Mouse (Mus musculus) embryonic facial prominence, embryonic 13.5 days (tissue): Measurements from ENCODE around the gene Vmn1r85. TPM values are rescaled to one million over a fixed set of nuclear protein-coding genes. Genes with fewer than 3 reads are reported as not detected.
A peak's percentile ranks its signal among the peaks of the same experiment; 100 is the strongest.

Experiments
- ATAC-seq: fragments of 200-750 bp; cut with Nextera tagmentation; 2 replicates; pipeline ENCODE4 v1.8.0; 2017; ENCODE audit warnings: low read depth; ENCODE audit not compliant: insufficient number of reproducible peaks, insufficient read depth, low FRiP score, low TSS enrichment
- H3K27ac ChIP-seq: fragments of 300-500 bp; sonication (generic); 2 replicates; pipeline ENCODE4 v1.5.1; 2015; ENCODE audit warnings: moderate library complexity, mild to moderate bottlenecking, inconsistent platforms
- H3K27me3 ChIP-seq: fragments of 300-500 bp; sonication (generic); 2 replicates; pipeline ENCODE4 v1.6.1; 2015; ENCODE audit warnings: mild to moderate bottlenecking, inconsistent platforms
- H3K36me3 ChIP-seq: fragments of 300-500 bp; sonication (generic); 2 replicates; pipeline ENCODE4 v1.6.1; 2015; ENCODE audit warnings: mild to moderate bottlenecking, inconsistent platforms
- H3K4me1 ChIP-seq: fragments of 300-500 bp; sonication (generic); 2 replicates; pipeline ENCODE4 v1.6.1; 2015; ENCODE audit warnings: inconsistent platforms
- H3K4me2 ChIP-seq: fragments of 300-500 bp; sonication (generic); 2 replicates; pipeline ENCODE4 v1.6.1; 2015; ENCODE audit warnings: moderate library complexity, mild to moderate bottlenecking, inconsistent platforms
- H3K4me3 ChIP-seq: fragments of 300-500 bp; sonication (generic); 2 replicates; pipeline ENCODE4 v1.5.1; 2015; ENCODE audit warnings: mild to moderate bottlenecking, inconsistent platforms
- H3K9ac ChIP-seq: fragments of 300-500 bp; sonication (generic); 2 replicates; pipeline ENCODE4 v1.6.1; 2015; ENCODE audit warnings: mild to moderate bottlenecking, inconsistent platforms
- H3K9me3 ChIP-seq: fragments of 300-500 bp; sonication (generic); 2 replicates; pipeline ENCODE4 v1.6.1; 2016; ENCODE audit warnings: inconsistent platforms
- WGBS: fragments of 180-500 bp; shearing (Covaris S2); methylation state at CpG from one replicate; pipeline ENCODE4 v1.1.7; 2015; ENCODE audit warnings: mixed read lengths; 5-methylcytosine and 5-hydroxymethylcytosine counted together
- polyA plus RNA-seq: library from polyadenylated mRNA; unstranded; fragments of >200 nt; fragmentation: Nextera tagmentation; extraction: Ambion mirVana; gene quantifications from 2 replicates; pipeline ENCODE4 v1.2.1, GENCODE M21; 2015

The Vmn1r85 gene
- polyA plus RNA-seq, 1 experiment from 2014 or later, result not detected

DNA sequence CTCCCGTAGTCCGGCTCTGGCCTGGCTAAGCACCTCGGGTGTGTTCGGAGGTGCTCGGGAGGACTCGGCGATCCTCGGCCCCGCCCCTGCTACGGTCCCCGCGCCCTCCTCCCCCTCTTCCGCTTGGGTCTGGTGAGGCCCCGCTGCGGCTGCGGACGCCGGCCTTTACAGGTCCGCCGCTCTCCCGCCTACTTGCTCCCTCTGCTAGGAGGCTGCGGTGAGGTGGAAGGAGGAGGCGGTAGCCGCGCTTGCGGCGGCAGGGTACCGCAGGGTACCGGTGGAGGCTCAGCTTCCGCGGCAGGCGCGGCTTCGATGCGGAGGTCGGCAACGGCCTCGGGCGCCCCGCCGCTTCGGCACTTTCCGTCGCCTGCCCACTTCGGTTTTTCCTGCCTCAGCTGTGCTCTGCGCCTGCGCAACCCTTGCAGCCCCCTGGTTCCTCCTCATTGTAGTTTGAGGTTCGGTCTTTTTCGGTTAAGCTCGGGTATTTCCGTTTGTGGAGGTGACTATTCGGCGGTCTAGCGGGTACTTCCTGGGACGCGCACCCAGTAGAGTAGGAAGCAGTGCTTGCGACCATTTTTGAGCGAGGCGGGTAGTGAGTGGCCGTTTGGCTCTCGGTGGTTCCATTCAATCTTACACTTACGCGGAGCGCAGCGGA is 56.9 kb downstream of the Vmn1r85 start, which contains the start of gene Ube2m:
Gene Ube2m (minus strand): TSS at position 375 of the 655 bp plus-strand sequence.
- Histone ChIP-seq H3K4me2 (peak within 1 kb of the TSS; percentile 88), H3K36me3 (peaks cover 23% of the 10 kb centered on the region), H3K27me3 (peaks cover 24% of the 10 kb centered on the region), H3K9me3 (no peaks in the 10 kb centered on the region), H3K4me1 (peaks cover 40% of the 10 kb centered on the region), H3K9ac (peak within 1 kb of the TSS; percentile 99), H3K4me3 (peak within 1 kb of the TSS; percentile 77), H3K27ac (peak within 1 kb of the TSS; percentile 100)
- 0% methylated on average over 54 of the region's 65 CpGs for WGBS
- ATAC-seq, result peak; percentile 91

DNA sequence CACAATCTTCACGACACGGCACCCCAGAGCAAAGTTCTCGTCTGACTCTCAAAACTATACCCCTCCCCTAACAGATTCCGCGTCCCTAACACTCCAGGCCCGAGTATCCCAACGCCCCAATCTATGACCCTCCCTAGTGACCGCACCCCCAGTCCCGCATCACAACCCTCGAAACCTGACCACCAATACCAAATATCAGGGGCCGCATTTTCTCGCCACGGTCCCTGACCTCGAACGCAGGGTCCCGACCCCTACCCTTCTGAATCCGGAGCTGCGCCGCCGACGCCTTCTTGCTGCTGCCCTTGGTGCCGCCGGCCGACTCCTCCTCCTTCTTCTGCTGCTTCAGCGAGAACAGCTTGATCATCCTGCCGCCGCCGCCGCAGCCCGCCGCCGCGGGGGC is 57.6 kb downstream of the Vmn1r85 start:
- peaks cover 18% of the 10 kb centered on the region for H3K27me3 ChIP-seq
- ATAC-seq, result no peak
- peaks cover 30% of the 10 kb centered on the region for H3K36me3 ChIP-seq
- peaks cover 46% of the 10 kb centered on the region for H3K4me1 ChIP-seq
- no peaks in the 10 kb centered on the region for H3K9me3 ChIP-seq
- H3K27ac ChIP-seq, result peak overlapping the region; percentile 100
- H3K4me2 ChIP-seq, result peak overlapping the region; percentile 88
- WGBS, result under 1% methylated on average over 32 of the region's 33 CpGs
- H3K4me3 ChIP-seq, result peak overlapping the region; percentile 77
- peak overlapping the region; percentile 99 for H3K9ac ChIP-seq

DNA sequence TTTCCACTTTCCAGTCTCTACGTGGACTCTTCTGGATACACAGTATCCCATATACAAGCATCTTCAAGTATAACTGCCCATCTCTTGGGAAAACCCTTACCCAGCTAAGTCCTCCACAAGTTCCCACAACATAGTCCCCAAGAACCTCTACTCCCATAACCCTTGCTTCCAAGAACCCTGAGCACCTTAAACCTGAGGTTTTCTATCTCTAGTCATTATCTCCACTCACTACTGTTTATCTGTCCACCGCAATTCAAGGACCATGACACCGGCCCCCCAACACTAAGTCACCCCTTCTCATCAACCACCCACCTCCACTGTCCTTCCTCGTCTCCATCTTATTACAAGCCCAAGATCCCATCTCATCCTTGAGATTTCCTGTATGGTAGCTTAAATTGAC is 58.2 kb downstream of the Vmn1r85 start:
- peaks cover 12% of the 10 kb centered on the region for H3K27me3 ChIP-seq
- no peak for ATAC-seq
- peak overlapping the region; percentile 77 for H3K4me3 ChIP-seq
- WGBS, result 44% methylated on average over 4 of the region's 4 CpGs
- H3K36me3 ChIP-seq, result peaks cover 35% of the 10 kb centered on the region
- H3K9me3 ChIP-seq, result no peaks in the 10 kb centered on the region
- H3K27ac ChIP-seq, result peak overlapping the region; percentile 100
- peak overlapping the region; percentile 99 for H3K9ac ChIP-seq
- H3K4me1 ChIP-seq, result peaks cover 47% of the 10 kb centered on the region
- peak overlapping the region; percentile 88 for H3K4me2 ChIP-seq

DNA sequence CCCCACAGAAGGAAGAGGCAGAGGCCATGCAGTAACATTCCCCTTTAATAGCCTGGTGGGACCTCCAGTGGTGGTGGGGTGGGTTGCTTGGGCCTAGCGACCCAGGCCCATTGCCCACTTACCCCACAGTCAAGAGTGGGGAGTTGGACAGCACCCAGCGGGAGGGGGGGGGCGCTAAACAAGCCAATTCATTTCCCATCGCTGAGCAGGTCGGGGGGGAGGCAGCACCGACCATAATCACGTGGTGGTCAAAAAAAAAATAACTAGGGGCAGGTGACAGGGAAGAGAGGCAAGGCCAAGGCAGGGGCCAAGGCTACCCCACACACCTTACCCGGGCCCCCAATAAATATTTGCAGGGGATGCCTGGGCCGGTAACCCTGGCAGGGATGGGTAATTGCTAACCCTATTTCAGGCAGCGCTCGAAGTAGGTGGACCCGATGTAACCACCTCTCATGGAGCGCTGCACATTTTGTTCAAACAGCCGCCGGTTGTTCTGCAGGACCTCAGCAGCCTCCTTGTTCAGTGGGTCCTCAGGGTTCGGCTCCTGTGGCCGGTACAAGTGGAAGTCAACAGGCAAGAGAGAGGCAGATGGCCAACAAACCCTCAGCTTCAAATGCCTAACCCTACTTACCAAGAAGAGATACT is 59.6 kb downstream of the Vmn1r85 start:
- H3K27me3 ChIP-seq, result no peaks in the 10 kb centered on the region
- H3K27ac ChIP-seq, result peak overlapping the region; percentile 92
- 83% methylated on average over 17 of the region's 17 CpGs for WGBS
- no peak for ATAC-seq
- peaks cover 47% of the 10 kb centered on the region for H3K4me1 ChIP-seq
- H3K4me3 ChIP-seq, result peak overlapping the region; percentile 56
- peaks cover 50% of the 10 kb centered on the region for H3K36me3 ChIP-seq
- peak overlapping the region; percentile 85 for H3K4me2 ChIP-seq
- peak overlapping the region; percentile 99; the same call in 1 of the 2 replicates for H3K9ac ChIP-seq
- H3K9me3 ChIP-seq, result no peaks in the 10 kb centered on the region

DNA sequence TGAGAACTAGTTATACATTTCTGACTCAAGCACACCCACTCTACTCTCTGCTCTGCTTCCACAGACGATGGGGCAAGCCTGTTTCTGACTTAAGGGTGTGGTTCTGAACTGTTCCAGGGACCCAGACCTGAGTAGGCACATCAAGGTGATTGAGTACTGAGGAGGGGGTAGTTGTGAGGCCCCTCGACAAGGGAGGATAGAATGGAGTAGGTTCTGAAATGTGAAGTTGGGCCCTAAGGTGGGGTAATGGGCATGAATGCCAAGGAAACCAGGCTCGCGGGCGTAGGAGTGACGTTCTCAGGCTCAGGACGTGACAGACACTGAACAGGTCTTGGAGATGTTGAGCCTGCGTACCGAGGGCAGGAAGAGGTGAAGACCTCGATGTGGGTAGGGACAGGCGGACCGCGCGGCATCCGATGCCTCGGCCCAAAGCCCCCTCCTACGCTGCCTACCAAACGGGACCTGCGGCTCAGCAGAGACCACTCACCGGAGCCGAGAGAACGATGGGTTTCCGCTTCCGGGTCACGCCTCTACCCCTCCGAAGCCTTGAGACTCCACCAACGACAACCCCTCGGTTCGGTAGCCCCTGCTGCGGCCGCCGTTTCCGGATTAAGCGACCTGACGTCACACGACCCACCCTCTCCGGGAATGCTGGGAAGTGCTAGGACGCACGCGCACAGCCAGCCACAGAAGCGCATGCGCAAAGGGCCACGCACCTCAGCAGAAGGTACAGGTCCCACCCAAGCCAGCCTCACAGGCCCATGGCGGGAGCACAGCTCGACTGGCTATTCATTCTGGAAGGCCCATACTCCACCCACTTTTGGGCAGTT is 60.6 kb downstream of the Vmn1r85 start, which contains the start of gene Chmp2a:
Gene Chmp2a (minus strand): TSS at position 660 of the 830 bp plus-strand sequence.
- Histone ChIP-seq H3K27me3 (no peaks in the 10 kb centered on the region), H3K27ac (peak within 1 kb of the TSS; percentile 92), H3K4me3 (peak within 1 kb of the TSS; percentile 56), H3K4me2 (peak within 1 kb of the TSS; percentile 85), H3K9me3 (no peaks in the 10 kb centered on the region), H3K9ac (peak within 1 kb of the TSS; percentile 99), H3K4me1 (peaks cover 47% of the 10 kb centered on the region), H3K36me3 (peaks cover 60% of the 10 kb centered on the region)
- under 1% methylated on average over 45 of the region's 45 CpGs for WGBS
- peak; percentile 82 for ATAC-seq

DNA sequence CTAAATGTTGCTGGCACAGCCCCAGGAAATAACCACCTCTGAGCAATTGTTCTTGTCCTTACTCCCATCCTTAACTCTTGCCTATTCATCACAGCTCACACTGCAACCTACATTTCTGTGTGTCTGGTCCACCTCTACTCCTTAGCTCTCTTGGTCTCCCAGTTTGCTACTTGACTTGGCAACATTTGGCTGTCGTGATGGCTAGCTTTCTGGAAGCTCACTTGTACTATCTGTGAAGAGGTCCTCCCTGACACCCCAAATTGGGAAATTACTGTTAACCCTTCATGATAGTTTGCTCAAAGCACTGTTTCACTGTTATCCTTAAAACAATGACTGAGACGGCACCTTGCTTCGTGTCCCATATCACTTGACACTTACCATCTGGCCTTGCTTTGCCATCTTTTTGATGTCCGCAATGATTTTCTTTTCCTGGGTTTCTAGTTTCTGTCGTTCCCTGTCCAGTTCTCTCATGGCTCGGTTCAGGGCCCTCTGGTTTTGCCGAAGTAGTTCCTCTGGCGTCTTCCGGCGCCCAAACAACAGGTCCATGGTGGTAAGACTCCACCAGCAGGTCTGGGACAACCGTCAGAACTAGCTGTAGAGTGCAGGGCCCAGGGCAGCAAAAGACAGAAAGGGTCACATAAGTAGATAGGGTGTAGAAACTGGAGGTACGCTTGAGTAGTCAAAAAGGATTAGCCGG is 61.4 kb downstream of the Vmn1r85 start:
- Histone ChIP-seq H3K36me3 (peaks cover 67% of the 10 kb centered on the region), H3K27me3 (no peaks in the 10 kb centered on the region), H3K9me3 (no peaks in the 10 kb centered on the region), H3K4me1 (peaks cover 41% of the 10 kb centered on the region), H3K9ac (peak overlapping the region; percentile 84), H3K4me3 (peak overlapping the region; percentile 56), H3K4me2 (peak overlapping the region; percentile 85), H3K27ac (peak overlapping the region; percentile 92)
- ATAC-seq, result no peak
- WGBS, result 42% methylated on average over 13 of the region's 13 CpGs

Other genes with a start within 250 kb of the Vmn1r85 start
- gene Zfp128, start 214.0 kb downstream of the Vmn1r85 start, polyA plus RNA-seq, result 5.5 and 5.9 TPM in 2 replicates
- gene Zscan22, start 197.4 kb downstream of the Vmn1r85 start, polyA plus RNA-seq, result 19.4 and 20.5 TPM in 2 replicates
- gene Rps5, start 172.9 kb downstream of the Vmn1r85 start, polyA plus RNA-seq, result 1,116 and 1,158 TPM in 2 replicates
- 0.66 and 1.1 TPM in 2 replicates for gene Rnf225, start 167.8 kb downstream of the Vmn1r85 start, polyA plus RNA-seq
- 14.2 and 15.2 TPM in 2 replicates for gene Zfp324, start 129.3 kb downstream of the Vmn1r85 start, polyA plus RNA-seq
- 9.4 and 9.8 TPM in 2 replicates for gene Zfp446, start 117.3 kb downstream of the Vmn1r85 start, polyA plus RNA-seq
- 0.11 and 0.47 TPM in 2 replicates for gene Slc27a5, start 97.0 kb downstream of the Vmn1r85 start, polyA plus RNA-seq
- 327 and 337 TPM in 2 replicates for gene Trim28, start 96.1 kb downstream of the Vmn1r85 start, polyA plus RNA-seq
- 27.1 and 27.2 TPM in 2 replicates for gene Zbtb45, start 85.1 kb downstream of the Vmn1r85 start, polyA plus RNA-seq
- gene Chmp2a, start 60.4 kb downstream of the Vmn1r85 start, polyA plus RNA-seq, result 129 and 137 TPM in 2 replicates
- 74.0 and 97.2 TPM in 2 replicates for gene Ube2m, start 56.9 kb downstream of the Vmn1r85 start, polyA plus RNA-seq
- gene Mzf1, start 40.4 kb downstream of the Vmn1r85 start, polyA plus RNA-seq, result 4.1 and 4.4 TPM in 2 replicates
- gene Vmn1r86, start 24.7 kb upstream of the Vmn1r85 start, polyA plus RNA-seq, result not detected in 2 replicates
- gene Vmn1r87, start 45.0 kb upstream of the Vmn1r85 start, polyA plus RNA-seq, result not detected in 2 replicates
- not detected in 2 replicates for gene Vmn1r88, start 64.4 kb upstream of the Vmn1r85 start, polyA plus RNA-seq
- gene Vmn1r89, start 117.8 kb upstream of the Vmn1r85 start, polyA plus RNA-seq, result not detected in 2 replicates
- gene Lig1, start 182.1 kb upstream of the Vmn1r85 start, polyA plus RNA-seq, result 121 and 134 TPM in 2 replicates
- 12.6 and 12.9 TPM in 2 replicates for gene Zswim9, start 183.5 kb upstream of the Vmn1r85 start, polyA plus RNA-seq
- 1.1 and 1.8 TPM in 2 replicates for gene Pla2g4c, start 229.5 kb upstream of the Vmn1r85 start, polyA plus RNA-seq